Mouse (Mus musculus) embryonic fibroblast, embryonic 13.5 days (primary cell): ENCODE measurements around the gene Krt77. TPM values are rescaled to one million over a fixed set of nuclear protein-coding genes. Genes with fewer than 3 reads are reported as not detected.

Source experiments
- H3K27ac ChIP-seq: 2 replicates; pipeline ENCODE4 v1.5.1; 2012; ENCODE audit warnings: low read length, control low read depth, inconsistent platforms; ENCODE audit not compliant: insufficient read depth
- H3K4me1 ChIP-seq: 2 replicates; pipeline ENCODE4 v1.6.1; 2011; ENCODE audit warnings: low read length; ENCODE audit not compliant: control insufficient read depth, insufficient read depth
- H3K4me3 ChIP-seq: 2 replicates; pipeline ENCODE4 v1.5.1; 2011; ENCODE audit warnings: mild to moderate bottlenecking, control low read depth, low read length; ENCODE audit not compliant: insufficient read depth
- CTCF ChIP-seq: IDR thresholded peaks from 2 replicates; pipeline ENCODE4 v1.5.1; 2011; ENCODE audit warnings: mild to moderate bottlenecking, control low read depth, low read length, moderate library complexity, borderline replicate concordance; ENCODE audit not compliant: insufficient read depth
- POLR2A ChIP-seq: IDR thresholded peaks from 2 replicates; pipeline ENCODE4 v1.6.1; 2011; ENCODE audit warnings: low read depth, mild to moderate bottlenecking, control low read depth, low read length, moderate library complexity
- polyA plus RNA-seq: library from polyadenylated mRNA; stranded (reverse); fragments of >200 nt; gene quantifications from 2 replicates; pipeline ENCODE4 v1.2.4, GENCODE M21; 2011; ENCODE audit warnings: low read depth; ENCODE audit not compliant: missing spikeins, insufficient read length

Krt77 gene
- not detected in 2 replicates for polyA plus RNA-seq

DNA sequence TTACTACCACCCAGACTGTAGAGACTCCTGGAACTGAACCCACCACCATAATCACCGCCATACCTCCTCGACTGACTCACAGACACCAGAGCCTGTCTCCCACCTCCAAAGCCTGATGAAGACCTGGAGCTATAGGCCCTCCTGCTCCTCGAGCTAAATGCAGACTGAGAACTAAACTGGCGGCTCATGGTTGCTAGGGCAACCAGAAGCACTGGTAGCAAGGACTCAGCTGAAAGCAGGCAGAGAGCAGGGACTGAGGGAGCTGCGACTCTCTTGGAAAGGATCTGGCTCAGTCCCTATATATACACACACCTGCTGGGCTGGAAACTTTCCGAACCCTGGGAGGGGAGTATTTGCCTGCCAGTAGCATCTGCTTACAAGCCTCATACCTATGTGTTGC, at the start of gene Krt77:
Krt77 (minus strand) TSS at position 275 of the 400 bp plus-strand sequence.
- Histone ChIP-seq H3K4me1 (no peaks in the 10 kb centered on the region), H3K4me3 (no peak within 1 kb of the TSS), H3K27ac (no peak within 1 kb of the TSS)
- TF ChIP-seq CTCF (no peak), POLR2A (no peak)

DNA sequence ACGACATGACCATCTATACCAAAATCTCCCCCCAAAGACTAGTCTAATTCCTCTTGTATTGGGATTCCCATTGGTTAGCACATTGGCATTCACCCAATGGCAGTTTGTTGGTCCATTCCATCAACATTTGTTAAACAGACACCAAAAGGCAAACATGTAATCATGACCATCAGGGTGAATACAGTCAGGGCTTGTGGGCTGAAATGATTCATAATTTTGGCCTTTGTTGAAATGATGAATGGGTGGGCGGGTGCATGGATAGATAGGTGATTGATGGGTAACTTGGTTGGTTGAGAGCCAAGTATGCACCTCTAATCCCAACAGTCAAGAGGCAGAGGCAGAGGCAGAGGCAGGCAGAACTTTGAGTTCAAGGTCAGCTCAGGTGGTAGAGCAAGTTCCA, 46.6 kb upstream of the Krt77 start:
- no peak for TF ChIP-seq CTCF
- no peak for TF ChIP-seq POLR2A
- Histone ChIP-seq H3K27ac (no peak overlapping the region), H3K4me3 (no peak overlapping the region), H3K4me1 (no peaks in the 10 kb centered on the region)

DNA sequence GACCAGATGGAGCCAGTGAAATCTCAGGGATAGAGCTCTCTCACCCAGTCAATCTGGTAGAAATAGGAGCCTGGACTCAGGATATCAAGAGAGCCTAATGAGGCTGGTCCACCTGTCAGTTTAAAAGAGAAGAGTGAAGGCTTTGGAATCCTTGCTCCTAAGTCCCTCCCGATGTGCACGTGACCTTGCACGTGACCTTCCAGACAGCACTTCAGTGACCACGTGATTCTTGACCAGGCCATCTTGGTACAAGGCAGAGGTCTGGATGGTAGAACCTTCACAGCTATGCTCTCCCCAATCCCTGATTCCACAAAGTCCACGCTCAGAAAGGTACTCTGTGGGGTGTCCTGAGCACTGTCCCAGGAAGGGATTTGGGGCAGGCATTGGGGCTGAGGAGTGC, 35.3 kb upstream of the Krt77 start:
- Histone ChIP-seq H3K4me1 (no peaks in the 10 kb centered on the region), H3K27ac (no peak overlapping the region), H3K4me3 (no peak overlapping the region)
- TF ChIP-seq CTCF, result no peak
- TF ChIP-seq POLR2A, result no peak

DNA sequence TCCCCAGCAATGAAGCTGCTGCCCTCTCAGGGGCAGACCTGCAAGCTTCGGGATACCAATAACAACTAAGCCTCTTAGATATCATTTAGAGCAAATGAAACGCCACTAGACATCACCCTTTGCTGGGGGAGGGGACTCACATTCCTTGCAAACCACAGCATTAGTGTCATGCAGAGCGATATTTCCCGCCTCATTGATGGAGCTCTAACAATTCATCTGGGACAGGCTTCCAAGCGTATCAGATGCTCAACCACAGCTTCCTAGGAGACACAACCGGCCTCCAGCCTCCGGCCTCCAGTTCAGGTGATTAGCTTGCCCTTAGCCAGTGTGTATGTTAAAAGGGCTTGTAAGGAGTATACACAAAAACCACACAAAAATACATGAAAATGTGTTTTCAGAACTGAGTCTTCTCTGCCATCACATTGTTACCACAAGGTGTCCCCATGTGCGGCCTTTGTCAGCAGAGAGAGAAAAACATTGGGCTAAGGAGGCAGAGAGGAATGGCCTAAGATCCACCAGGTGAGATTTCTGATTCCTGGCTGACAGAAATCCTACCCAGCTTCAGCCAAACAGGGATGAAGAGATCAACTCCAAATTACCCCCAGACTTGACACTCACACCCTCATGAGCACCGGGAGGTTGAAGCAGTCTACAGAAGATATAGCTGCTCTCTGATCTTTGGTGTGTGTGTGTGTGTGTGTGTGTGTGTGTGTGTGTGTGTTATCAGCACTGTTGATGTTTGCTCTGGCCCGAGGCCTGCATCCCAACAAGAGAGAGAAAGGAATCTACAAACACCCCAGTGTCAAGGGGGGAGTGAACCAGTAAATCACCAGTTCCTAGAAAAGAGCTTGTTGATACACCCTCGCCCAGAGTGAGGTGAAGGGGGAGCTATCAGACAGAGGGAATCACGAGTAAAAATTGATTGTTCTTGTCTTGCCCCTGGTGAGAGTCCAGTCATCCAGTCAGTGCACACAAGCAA, 33.0 kb upstream of the Krt77 start:
- Histone ChIP-seq H3K4me3 (no peak overlapping the region), H3K27ac (no peak overlapping the region), H3K4me1 (no peaks in the 10 kb centered on the region)
- TF ChIP-seq POLR2A (no peak), CTCF (no peak)

DNA sequence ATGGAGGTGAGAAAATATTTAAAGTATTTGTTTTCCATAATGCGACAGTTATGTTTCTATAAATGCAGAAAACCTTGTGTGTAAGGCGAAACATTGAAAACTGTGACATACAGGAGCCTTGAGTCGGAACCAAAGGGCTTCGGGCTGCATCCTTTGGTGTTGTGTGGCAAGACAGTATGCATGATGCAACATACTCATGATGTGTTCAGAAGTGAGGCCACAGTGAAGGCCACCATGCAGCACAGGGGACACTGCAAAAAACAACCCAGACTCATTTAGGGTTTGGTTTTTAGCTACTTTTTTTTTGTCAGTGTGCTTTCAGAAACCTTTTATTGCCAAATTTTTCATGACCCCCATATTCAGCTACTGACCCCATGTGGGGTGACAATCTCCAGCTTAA, 25.7 kb upstream of the Krt77 start:
- H3K4me3 ChIP-seq, result no peak overlapping the region
- TF ChIP-seq POLR2A (no peak), CTCF (no peak)
- no peak overlapping the region for H3K27ac ChIP-seq
- no peaks in the 10 kb centered on the region for H3K4me1 ChIP-seq

DNA sequence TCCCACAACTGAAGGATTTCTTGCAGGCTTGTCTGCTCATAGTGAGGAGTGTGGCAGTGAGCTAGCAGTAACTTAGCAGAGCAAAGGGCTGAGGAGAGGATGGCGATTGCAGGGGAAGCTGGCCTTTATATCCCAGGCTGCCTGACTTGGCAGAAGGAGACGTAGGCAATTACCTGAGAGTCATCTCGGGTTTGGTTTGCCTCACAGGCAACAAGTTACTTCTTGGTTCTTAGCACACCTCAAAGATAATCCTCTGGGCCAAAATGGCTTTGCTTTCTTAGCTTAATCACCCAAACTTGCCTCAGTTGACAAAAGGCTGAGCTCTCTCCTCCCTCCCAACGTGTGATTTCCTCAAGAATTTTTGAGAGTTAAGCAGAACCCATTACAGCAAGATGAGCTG, 23.3 kb upstream of the Krt77 start, which contains the start of gene Krt76:
Krt76 (minus strand) TSS at position 101 of the 400 bp plus-strand sequence.
- TF ChIP-seq CTCF (no peak), POLR2A (no peak)
- Histone ChIP-seq H3K27ac (no peak within 1 kb of the TSS), H3K4me1 (no peaks in the 10 kb centered on the region), H3K4me3 (no peak within 1 kb of the TSS)

DNA sequence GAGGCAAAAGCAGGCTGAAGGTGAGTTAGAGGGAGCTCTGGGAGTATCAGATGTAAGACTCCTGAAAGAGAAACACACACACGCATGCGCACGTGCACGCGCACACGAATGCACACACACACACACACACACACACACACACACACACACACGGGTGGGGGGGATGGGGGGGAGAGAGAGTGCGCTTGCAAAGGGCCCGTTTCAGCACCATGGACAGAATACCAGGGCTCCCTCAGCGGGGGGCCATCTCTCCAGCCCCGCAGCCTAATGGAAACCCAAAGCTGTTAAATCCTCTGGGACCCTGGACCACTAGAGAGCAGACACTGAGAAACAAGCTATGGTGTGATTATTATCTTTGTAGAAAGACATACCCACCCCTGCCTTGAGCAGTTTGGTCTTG, 10.3 kb upstream of the Krt77 start:
- TF ChIP-seq POLR2A (no peak), CTCF (no peak)
- Histone ChIP-seq H3K27ac (no peak overlapping the region), H3K4me1 (no peaks in the 10 kb centered on the region), H3K4me3 (no peak overlapping the region)

DNA sequence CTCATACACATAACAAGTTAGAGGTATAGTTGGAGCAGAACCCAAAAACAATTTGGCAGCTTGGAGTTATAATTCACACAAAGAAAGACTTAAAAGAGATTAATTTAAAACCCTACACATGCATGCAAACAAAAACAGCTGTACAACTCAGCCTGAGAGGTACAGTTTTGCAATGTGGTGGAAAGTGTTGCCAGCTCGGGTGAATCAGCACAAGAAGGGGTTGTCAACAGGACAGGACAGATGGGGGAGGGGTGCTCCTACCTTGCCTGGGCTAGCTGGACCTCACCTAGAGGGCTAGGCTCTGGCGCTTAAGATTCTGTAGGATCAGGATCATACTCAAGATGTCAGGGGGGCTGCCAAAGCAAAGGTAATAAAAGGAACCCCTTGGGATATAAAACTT, 8.5 kb upstream of the Krt77 start:
- Histone ChIP-seq H3K4me1 (no peaks in the 10 kb centered on the region), H3K4me3 (no peak overlapping the region), H3K27ac (no peak overlapping the region)
- no peak for TF ChIP-seq CTCF
- no peak for TF ChIP-seq POLR2A

DNA sequence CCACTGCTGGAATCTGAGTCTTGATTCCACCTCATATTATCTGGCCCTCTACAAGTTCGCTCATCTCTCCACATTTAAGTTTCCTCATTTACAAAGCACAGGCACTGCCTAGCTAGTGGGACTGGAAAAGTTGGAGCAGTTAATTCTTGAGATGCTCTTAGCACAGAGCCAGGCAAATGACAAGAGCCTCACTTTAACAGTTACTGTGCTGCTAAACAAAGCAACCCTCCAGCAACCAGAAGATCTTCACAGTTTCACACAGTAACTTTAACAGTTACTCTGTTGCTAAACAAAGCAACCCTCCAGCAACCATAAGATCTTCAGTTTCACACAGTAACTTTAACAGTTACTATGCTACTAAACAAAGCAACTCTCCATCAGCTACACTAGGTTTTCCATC, 4.9 kb upstream of the Krt77 start:
- no peak for TF ChIP-seq CTCF
- TF ChIP-seq POLR2A, result no peak
- Histone ChIP-seq H3K27ac (no peak overlapping the region), H3K4me1 (no peaks in the 10 kb centered on the region), H3K4me3 (no peak overlapping the region)

DNA sequence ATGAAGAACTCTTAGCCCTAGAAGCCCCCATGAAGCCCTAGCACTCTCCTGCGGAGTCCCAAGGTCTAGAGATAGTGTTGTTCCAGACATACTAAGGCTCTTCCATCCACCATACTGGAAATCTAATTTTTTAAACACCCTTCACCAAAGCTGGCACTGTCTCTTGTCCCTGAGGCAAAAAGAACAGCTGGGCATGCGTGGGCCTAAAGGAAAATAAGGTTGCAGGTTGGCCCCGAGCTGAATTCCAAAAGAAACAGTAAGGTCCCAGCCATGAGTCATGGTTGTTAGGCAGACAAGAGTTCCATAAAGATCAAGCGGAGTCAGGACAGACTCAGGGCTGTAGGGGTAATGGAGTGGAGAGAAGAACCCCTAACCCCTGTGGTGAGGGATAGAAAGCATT, 3.7 kb upstream of the Krt77 start:
- Histone ChIP-seq H3K4me3 (no peak overlapping the region), H3K4me1 (no peaks in the 10 kb centered on the region), H3K27ac (no peak overlapping the region)
- TF ChIP-seq POLR2A (no peak), CTCF (no peak)
